Mouse (Mus musculus) heart, embryonic 16.5 days (tissue): ENCODE measurements around the gene Gdpd5. TPM values are rescaled to one million over a fixed set of nuclear protein-coding genes. Genes with fewer than 3 reads are reported as not detected.
A peak's percentile ranks its signal among the peaks of the same experiment; 100 is the strongest.

Experiments used
- ATAC-seq: fragments of 200-750 bp; cut with Nextera tagmentation; replicated peaks from 2 replicates; pipeline ENCODE4 v1.8.0; 2017; ENCODE audit warnings: moderate number of reproducible peaks; ENCODE audit not compliant: insufficient read depth, low FRiP score; ENCODE audit errors: extremely low read depth
- H3K27ac ChIP-seq: fragments of 300-500 bp; sonication (generic); 2 replicates; pipeline ENCODE4 v1.5.1; 2014; ENCODE audit warnings: mild to moderate bottlenecking, low read length, control low read depth, moderate library complexity
- H3K27me3 ChIP-seq: fragments of 300-500 bp; sonication (generic); 2 replicates; pipeline ENCODE4 v1.6.1; 2014; ENCODE audit warnings: low read length, mixed read lengths; ENCODE audit not compliant: control insufficient read depth, insufficient read depth
- H3K36me3 ChIP-seq: fragments of 300-500 bp; sonication (generic); 2 replicates; pipeline ENCODE4 v1.6.1; 2014; ENCODE audit not compliant: control insufficient read depth, insufficient read depth
- H3K4me1 ChIP-seq: fragments of 300-500 bp; sonication (generic); 2 replicates; pipeline ENCODE4 v1.6.1; 2014; ENCODE audit warnings: low read length, mixed read lengths; ENCODE audit not compliant: control insufficient read depth, insufficient read depth
- H3K4me2 ChIP-seq: fragments of 300-500 bp; sonication (generic); 2 replicates; pipeline ENCODE4 v1.6.1; 2014; ENCODE audit warnings: low read depth, mild to moderate bottlenecking, control low read depth, low read length
- H3K4me3 ChIP-seq: fragments of 300-500 bp; sonication (generic); 2 replicates; pipeline ENCODE4 v1.5.1; 2014; ENCODE audit warnings: mild to moderate bottlenecking, control low read depth, low read length
- H3K9ac ChIP-seq: fragments of 300-500 bp; sonication (generic); 2 replicates; pipeline ENCODE4 v1.6.1; 2014; ENCODE audit warnings: low read length, control low read depth
- H3K9me3 ChIP-seq: fragments of 300-500 bp; sonication (generic); replicated peaks from 2 replicates; pipeline ENCODE4 v1.6.1; 2016; ENCODE audit warnings: low read length; ENCODE audit not compliant: control insufficient read depth
- WGBS: fragments of 180-500 bp; shearing (Covaris S2); extraction: QIAGEN DNeasy Blood & Tissue Kit; methylation state at CpG from one replicate; pipeline ENCODE4 v1.1.7; 2014; 5-methylcytosine and 5-hydroxymethylcytosine counted together
- polyA plus RNA-seq: library from polyadenylated mRNA; unstranded; fragments of >200 nt; fragmentation: Nextera tagmentation; extraction: Ambion mirVana; gene quantifications from 2 replicates; pipeline ENCODE4 v1.2.1, GENCODE M21; 2015

The Gdpd5 gene
- polyA plus RNA-seq, 1 experiment from 2014 or later, result 26.9 TPM

DNA sequence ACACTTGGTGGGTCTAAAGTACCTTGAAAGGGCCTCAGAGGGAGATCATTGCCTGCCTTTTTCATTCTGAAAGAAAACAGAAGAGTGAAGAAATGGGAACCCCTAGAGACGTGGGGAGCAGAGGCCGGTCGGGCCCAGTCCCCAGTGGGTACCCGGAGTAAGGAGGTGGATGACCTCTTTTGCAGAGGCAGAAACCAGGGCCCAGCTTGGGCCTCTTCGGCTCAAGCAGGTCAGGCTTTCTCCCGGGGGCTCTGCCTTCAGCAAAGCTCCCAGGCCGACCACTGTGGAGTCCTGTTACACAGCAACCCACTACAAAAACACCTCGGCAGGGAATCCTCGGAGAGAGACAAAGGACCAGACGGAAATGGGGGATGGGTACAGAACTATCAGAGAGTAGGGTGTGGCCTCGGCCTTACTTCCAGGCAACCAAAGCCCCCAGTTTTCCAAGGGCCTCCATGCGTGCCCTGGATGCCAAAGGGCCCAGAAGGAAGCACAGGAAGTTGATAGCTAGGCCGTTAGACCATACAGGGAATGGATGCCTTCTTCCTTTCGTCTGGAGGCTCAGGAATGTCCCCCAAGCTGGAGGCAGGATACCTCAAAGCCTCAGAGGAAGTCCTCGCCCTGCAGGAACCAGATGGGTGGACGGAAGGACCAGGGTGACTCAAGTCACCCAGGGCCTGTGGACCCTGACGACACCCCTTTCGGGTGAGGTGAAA, 29.3 kb upstream of the Gdpd5 start:
- Histone ChIP-seq H3K4me1 (peaks cover 59% of the 10 kb centered on the region), H3K27ac (peak overlapping the region; percentile 93), H3K4me3 (peak overlapping the region; percentile 79), H3K36me3 (peaks cover 27% of the 10 kb centered on the region), H3K9me3 (no peaks in the 10 kb centered on the region), H3K9ac (peak overlapping the region; percentile 97), H3K4me2 (peak overlapping the region; percentile 75), H3K27me3 (no peaks in the 10 kb centered on the region)
- 3% methylated on average over 18 of the region's 18 CpGs for WGBS
- ATAC-seq, result no peak

DNA sequence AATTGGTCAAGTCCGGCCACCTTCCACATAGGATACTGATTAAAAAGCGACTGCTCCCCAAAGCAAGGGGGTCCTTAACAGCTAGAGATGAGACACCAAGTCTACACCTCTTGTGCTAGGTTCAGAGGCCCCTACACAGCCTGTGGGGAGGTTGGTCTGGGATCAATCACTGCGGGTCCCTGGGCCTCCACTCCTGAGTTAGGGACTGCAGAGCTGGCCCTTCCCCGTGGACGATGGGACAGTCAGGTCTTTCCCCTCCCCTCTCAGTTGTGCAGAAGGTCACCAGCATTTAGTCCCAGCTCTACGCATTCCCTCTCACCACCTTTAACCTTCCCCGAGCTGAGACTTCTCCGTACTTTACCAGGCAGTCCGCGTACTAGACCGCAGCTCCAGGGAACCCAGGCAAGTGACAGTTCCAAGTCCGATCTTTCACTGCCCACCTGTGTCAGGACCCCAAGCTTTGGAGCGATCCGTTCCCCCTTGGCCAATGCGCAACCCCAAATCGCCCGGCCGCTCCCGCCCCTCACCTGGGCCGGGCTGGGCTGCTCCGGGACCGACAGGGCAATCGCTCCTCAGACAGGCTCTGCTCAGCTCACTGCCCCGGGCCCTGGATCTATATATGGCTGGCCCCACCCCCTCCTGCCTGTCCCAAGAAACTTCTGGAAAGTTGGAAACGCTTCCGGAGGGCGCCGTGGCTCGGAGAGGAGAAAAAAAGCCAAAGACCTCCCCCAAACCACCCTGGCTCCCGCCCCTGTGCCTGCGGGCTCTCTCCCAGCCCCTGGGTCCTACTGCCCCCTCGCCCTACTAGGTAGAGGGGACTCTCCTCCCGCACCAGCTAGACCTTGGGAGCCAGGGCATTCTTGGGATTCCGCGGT, 28.5 kb upstream of the Gdpd5 start, which contains the start of gene Serpinh1:
Gene Serpinh1, minus strand, starts transcription at position 714 of the 875 bp plus-strand sequence.
- H3K4me1 ChIP-seq, result peaks cover 66% of the 10 kb centered on the region
- peak within 1 kb of the TSS; percentile 75 for H3K4me2 ChIP-seq
- peak within 1 kb of the TSS; percentile 93 for H3K27ac ChIP-seq
- H3K36me3 ChIP-seq, result peaks cover 19% of the 10 kb centered on the region
- H3K4me3 ChIP-seq, result peak within 1 kb of the TSS; percentile 79
- H3K9ac ChIP-seq, result peak within 1 kb of the TSS; percentile 97
- ATAC-seq, result peak; percentile 80
- 2% methylated on average over 35 of the region's 35 CpGs for WGBS
- no peaks in the 10 kb centered on the region for H3K27me3 ChIP-seq
- no peaks in the 10 kb centered on the region for H3K9me3 ChIP-seq

DNA sequence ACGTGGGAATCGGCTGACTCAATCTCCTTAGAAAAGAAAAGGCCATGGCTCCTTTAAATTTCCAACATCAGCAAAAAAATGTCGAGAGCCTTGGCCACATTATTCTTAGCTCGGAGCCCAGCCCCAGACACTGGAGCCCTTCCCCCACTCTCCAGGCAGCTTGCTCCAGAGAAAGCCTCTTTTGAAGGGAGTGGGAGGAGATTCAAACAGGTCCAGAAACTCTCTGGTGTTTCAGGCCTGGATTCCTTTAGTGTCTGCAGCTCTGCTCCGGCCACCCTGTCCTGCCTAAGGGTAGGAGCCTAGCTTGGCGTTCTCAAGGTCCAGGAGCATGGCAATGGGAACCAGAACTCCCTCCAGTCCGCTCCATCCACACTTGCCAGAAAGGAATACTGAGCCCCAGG, 25.5 kb upstream of the Gdpd5 start:
- peak overlapping the region; percentile 69 for H3K4me2 ChIP-seq
- ATAC-seq, result peak; percentile 24; the same call in 1 of the 2 replicates
- H3K4me3 ChIP-seq, result peak overlapping the region; percentile 39
- no peaks in the 10 kb centered on the region for H3K36me3 ChIP-seq
- H3K27me3 ChIP-seq, result no peaks in the 10 kb centered on the region
- peak overlapping the region; percentile 100 for H3K27ac ChIP-seq
- H3K4me1 ChIP-seq, result peaks cover 54% of the 10 kb centered on the region
- peak overlapping the region; percentile 77 for H3K9ac ChIP-seq
- 10% methylated on average over 7 of the region's 7 CpGs for WGBS
- no peaks in the 10 kb centered on the region for H3K9me3 ChIP-seq

DNA sequence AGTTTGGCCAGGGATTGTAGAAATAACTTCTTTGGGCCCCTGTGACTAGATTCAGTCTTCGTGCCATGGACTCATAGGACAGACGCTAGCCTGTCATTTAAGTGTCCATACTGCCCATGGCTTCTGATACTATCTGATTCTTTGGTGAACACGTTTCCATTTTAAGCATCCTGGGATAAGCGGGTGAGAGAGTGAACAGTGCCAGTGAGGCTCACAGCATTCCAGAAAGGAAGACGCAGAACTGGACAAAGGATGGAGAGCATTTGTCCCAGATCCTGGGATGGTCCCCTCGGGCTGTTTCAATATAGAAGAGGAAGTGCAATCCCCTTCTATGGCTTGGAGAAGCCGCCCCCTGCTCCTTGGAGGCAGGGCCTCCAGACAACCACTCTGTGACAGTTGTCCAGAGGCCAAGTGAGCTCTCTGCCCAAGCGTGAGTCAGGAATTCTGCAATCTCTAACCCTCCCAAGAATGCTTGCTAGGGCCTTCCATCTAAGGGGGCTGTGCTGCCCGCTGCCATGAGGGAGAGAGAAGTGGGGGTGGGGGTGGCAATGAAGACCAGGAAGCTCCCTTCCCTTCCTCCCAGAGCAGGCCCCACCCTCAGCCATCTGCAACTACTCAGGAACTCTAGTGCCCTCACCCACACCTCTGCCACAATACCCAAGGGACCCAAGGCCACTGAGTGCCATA, 24.8 kb upstream of the Gdpd5 start:
- H3K4me2 ChIP-seq, result peak overlapping the region; percentile 69
- WGBS, result 9% methylated on average over 9 of the region's 9 CpGs
- no peaks in the 10 kb centered on the region for H3K27me3 ChIP-seq
- no peaks in the 10 kb centered on the region for H3K9me3 ChIP-seq
- H3K9ac ChIP-seq, result peak overlapping the region; percentile 74
- H3K4me3 ChIP-seq, result peak overlapping the region; percentile 37
- H3K4me1 ChIP-seq, result peaks cover 59% of the 10 kb centered on the region
- H3K27ac ChIP-seq, result peak overlapping the region; percentile 100
- H3K36me3 ChIP-seq, result no peaks in the 10 kb centered on the region
- ATAC-seq, result peak; percentile 26

DNA sequence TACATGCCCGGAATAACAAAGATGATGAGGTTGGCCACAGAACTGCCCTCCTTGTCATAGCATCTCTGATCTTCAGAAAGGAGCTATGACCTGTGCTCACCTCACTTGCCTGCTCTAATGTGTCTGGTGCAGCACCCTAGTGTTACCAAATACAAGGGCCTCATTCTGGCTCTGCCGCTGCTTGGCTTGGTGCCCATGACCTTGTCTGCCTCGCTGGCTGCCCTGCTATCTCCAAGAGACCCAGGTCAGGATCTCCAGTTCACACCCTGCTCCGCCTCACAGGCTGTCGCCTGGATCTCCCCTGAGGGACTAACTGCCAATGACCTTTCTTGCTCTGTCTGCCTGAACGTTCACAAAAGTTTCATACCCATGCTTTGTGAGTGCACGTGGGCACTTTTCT, 24.0 kb upstream of the Gdpd5 start:
- Histone ChIP-seq H3K36me3 (no peaks in the 10 kb centered on the region), H3K4me3 (no peak overlapping the region), H3K9ac (peak overlapping the region; percentile 47), H3K4me2 (peak overlapping the region; percentile 69), H3K27ac (peak overlapping the region; percentile 100), H3K27me3 (no peaks in the 10 kb centered on the region), H3K9me3 (no peaks in the 10 kb centered on the region), H3K4me1 (peaks cover 59% of the 10 kb centered on the region)
- WGBS, result 16% methylated on average over 7 of the region's 7 CpGs
- no peak for ATAC-seq

DNA sequence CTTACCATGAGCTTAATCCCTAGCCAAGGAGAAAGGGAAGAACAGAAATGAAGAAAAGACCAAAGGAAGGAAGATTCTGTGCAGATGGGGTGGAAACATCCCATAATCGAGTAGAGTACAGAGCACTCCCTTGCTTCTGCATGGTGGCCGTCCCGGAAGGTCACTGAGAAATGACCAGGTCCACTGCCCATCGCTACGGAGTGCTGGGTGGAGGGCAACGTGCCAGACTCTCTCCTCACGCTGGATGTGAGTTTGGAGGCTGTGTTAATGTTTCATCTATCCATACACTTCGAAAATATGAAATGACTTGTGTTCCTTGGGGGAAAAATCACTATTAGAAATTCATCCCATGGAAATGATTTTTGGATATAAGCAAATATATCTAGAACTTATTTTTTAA, 22.8 kb upstream of the Gdpd5 start:
- H3K27ac ChIP-seq, result no peak overlapping the region
- WGBS, result 84% methylated on average over 8 of the region's 8 CpGs
- H3K9me3 ChIP-seq, result no peaks in the 10 kb centered on the region
- no peak for ATAC-seq
- H3K9ac ChIP-seq, result no peak overlapping the region
- no peaks in the 10 kb centered on the region for H3K27me3 ChIP-seq
- no peak overlapping the region for H3K4me2 ChIP-seq
- peaks cover 57% of the 10 kb centered on the region for H3K4me1 ChIP-seq
- H3K4me3 ChIP-seq, result no peak overlapping the region
- no peaks in the 10 kb centered on the region for H3K36me3 ChIP-seq

DNA sequence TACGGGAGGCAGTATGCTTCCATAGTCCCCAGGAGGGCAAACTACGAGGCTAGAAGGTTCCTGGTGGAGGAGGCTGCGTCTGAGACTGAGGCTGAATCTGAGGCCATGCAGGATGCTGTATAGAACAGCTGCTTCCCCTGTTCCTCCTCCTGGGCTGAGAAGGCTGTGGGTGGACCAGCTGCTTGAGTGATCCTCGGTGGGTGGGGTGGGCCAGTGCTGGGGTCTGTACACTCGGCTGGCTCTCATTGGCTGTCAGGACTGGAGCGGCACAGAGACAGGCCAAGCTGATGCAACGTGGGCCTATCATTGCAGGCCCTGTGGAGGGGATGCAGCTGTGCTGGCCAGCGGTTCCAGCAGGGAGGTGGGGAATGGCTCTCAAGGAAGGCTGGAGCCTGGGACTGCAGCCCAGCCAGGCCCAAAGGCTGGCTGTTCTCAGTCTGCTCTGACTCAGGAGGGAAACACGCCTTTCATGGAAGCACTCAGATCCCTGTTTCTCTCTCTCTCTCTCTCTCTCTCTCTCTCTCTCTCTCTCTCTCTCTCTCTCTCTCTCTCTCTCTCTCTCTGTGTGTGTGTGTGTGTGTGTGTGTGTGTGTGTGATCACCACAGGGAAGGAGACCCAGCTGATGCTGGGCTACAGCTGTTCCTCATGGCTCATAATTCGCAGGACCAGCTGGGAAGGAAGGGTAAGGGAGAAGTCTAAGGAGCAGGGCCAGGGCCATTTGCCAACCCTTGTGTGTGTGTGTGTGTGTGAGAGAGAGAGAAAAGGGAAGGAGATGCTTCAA, 21.0 kb upstream of the Gdpd5 start:
- Histone ChIP-seq H3K36me3 (no peaks in the 10 kb centered on the region), H3K27me3 (no peaks in the 10 kb centered on the region), H3K9me3 (no peaks in the 10 kb centered on the region), H3K4me2 (peak overlapping the region; percentile 14; the same call in 1 of the 2 replicates), H3K9ac (peak overlapping the region; percentile 62), H3K27ac (peak overlapping the region; percentile 92), H3K4me3 (no peak overlapping the region), H3K4me1 (peaks cover 42% of the 10 kb centered on the region)
- ATAC-seq, result peak; percentile 89
- WGBS, result 18% methylated on average over 10 of the region's 10 CpGs

DNA sequence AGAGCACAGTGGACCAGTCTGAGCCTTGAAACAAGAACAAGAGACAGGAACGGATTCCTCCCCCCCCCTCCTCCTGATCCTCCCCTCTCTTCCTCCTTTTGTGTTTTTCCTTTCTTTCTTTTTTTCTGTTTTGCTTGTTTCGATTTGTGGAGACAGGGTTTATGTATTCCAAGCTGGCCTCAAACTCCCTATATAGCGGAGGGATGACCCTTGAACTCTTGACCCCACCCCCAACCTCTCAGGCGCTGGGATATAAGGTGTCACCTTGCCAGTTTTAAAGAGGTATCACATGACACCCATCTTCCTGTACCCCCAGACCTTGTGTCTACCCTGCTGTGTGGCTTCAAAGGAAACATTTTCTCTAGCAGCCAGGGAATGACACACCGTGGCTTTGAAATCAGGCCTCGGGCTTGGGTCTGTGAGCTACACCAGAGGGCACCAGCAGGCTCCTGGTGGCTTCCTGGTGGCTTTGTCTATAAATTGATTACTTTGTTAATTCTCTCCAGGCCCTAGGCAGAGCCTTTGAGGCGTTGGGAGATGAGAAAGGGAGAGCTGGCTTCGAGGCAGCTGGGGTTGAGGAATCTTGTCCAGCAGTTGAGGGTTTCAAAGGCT, 20.3 kb upstream of the Gdpd5 start:
- H3K4me1 ChIP-seq, result peaks cover 37% of the 10 kb centered on the region

More for the DNA sequence above, 20.3 kb upstream of the Gdpd5 start:
- Histone ChIP-seq H3K9me3 (no peaks in the 10 kb centered on the region), H3K27me3 (no peaks in the 10 kb centered on the region), H3K9ac (peak overlapping the region; percentile 49), H3K4me2 (peak overlapping the region; percentile 14; the same call in 1 of the 2 replicates), H3K4me3 (no peak overlapping the region), H3K27ac (peak overlapping the region; percentile 92), H3K36me3 (no peaks in the 10 kb centered on the region)
- no peak for ATAC-seq
- whole genome bisulfite sequencing, result 39% methylated on average over 8 of the region's 8 CpGs
